Mouse (Mus musculus): ENCODE data around the gene Prkcq.

- TF ChIP-seq POLR2A (IDR thresholded peaks at IDR 0.05; ENCODE audit: low read depth, low read length) (no peak), CTCF (conservative IDR thresholded peaks at IDR 0.05; ENCODE audit: insufficient read depth, insufficient read length, low read depth, low read length) (no peak)
Measured at GRCm38 (mm10) chr2:11258181-11258580, 86.3 kb downstream of the Prkcq start.

Data from kidney, adult 2 months (tissue).